Mouse (Mus musculus): Measurements from ENCODE around the gene Tmem63a.
"Not testable (repeated sequence)": the region's sequence is repeated elsewhere in the genome, so short reads cannot be mapped to it uniquely, and the experiment has no call there.

The Tmem63a gene

DNA sequence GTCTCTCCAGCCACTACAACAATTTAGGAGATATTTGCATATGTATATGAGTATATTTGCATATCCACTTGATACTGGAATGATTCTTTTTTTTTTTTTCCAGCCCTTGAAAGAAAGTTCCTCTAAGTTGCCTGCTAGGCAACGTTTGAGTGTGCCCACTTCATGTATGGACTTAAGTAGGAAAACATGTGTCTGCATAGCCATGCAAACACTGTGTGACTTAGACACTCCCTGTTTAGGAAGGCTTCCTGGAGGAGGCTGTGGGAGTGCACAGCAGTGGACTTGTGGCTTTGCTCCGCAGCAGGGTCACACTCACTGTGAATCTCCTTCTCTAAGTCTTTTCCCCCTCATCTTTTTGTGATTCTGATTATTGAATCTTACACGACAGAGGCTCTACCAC is 16.7 kb downstream of the Tmem63a start:
- DNase-seq (ENCODE audit: low spot score): no peak

- no peak for DNase-seq (ENCODE audit: low spot score)
Observed at GRCm38 (mm10) chr1:180965786-180966185, 23.6 kb downstream of the Tmem63a start.

- DNase-seq (ENCODE audit: low spot score): peak; percentile 61
Observed at GRCm38 (mm10) chr1:180966542-180966941, 24.4 kb downstream of the Tmem63a start.

DNA sequence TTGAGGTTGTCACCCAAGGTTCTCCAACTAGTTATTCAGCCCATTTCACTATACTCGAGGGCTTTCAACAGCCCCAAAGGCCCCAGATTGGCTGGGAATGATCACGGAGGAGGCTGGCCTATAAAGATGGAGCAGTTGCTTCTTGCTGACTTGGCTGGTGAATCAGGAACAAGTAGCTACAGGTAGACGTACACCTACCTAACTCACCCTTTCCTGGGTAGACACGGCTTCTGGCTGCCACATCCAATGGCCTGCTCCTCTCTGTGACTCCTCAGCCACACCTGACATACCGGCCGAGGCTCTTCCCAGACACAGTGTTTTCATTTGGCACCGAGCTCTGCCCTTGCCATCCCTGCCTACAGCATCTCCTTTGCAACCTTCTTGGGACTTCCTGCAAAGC is 25.1 kb downstream of the Tmem63a start:
- no peak for DNase-seq (ENCODE audit: low spot score)

GRCm38 (mm10) chr1:180972941-180973340 is 30.8 kb downstream of the Tmem63a start:
- no peak for DNase-seq (ENCODE audit: low spot score)

- peak; percentile 59 for DNase-seq (ENCODE audit: low spot score)
Observed at GRCm38 (mm10) chr1:180974126-180974746, 32.1 kb downstream of the Tmem63a start.

DNA sequence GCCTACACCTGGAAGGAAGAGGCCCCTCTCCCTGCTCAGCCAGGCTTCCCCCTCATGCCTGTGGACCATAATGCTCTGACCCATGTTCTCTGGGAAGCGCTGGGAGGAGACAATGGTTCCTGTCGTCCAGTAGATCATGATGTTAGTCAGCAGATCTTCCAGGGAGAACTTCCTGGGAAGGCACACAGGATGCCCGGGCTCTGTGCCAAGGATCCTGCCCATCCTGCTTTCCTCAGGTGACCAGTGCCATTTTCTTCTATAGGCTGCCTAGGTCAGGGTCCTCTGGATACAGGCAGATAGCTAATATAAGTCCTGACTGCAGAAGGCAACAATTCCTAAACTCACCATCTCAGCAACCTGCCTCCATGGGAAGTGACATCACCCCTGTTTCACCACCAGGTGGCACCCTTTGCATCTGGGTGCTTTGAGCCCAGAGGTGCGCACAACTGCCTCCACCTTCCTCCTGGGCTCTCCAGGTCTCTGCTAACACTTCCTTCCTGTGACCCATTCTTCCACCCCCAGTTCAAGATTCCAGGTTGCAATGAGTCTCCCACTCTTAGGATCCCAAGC is 34.1 kb downstream of the Tmem63a start:
- peak; percentile 48 for DNase-seq (ENCODE audit: low spot score)

- no peak for DNase-seq (ENCODE audit: low spot score)
Observed at GRCm38 (mm10) chr1:180979484-180980251, 37.5 kb downstream of the Tmem63a start.

DNA sequence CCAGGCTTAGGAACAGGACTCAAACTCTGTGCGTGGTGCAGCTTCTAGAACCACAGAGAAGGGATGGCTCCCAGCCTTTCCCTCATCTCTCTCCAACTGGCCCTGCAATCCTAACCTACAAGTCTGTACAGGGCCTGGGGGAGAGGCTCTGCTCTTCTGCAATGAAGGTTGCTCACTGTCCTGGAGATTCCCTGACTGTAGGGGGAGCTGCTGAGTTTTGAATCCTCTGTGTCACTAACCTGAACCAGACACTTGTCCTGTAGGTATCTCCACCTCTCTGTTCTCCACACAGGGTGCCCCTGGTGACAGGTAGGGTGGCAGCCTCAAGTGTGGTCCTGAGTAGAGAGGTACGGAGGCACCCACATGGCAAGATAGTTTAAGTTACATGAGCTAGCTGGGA is 38.3 kb downstream of the Tmem63a start:
- DNase-seq (ENCODE audit: low spot score): no peak

DNA sequence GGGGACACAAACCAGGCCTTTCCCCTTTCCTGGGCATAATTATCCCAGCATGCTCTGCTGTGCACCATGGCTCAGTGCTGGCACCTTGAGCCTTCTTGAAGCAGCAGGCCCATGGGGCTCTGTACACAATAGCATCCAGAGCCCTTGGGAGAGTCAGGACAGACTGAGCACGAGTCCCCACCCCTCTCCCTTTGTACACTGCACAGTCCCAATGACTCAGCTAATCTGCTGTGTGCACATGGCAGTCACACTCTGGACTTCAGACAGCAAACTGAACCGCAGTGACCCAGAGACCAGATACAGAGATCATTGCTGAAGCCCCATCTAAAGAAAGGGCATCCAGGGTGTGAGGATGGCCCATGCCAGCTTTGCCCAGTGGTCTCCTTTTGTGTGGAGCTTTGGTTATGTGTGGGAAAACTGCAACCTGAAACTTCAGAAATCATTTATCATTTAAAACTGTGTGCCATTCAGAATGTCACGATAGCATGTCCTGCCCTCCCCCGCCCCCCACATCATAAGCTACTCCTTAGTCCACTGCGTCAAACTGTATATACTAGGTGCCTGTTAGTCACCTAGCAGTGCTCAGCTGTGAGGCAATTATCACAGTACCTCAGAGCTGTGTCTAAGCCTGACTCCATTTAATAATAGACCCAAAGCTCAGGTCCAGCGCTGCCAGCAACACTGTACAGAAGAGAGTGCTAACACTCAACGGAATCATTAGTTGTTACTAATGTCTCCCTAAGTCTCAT is 39.3 kb downstream of the Tmem63a start:
- DNase-seq (ENCODE audit: low spot score): not testable (repeated sequence)

GRCm38 (mm10) chr1:180986701-180987100 is 44.6 kb downstream of the Tmem63a start:
- DNase-seq (ENCODE audit: low spot score): no peak

- peak; percentile 73 for DNase-seq (ENCODE audit: low spot score)
Observed at GRCm38 (mm10) chr1:180987759-180988158, 45.6 kb downstream of the Tmem63a start.

- no peak for DNase-seq (ENCODE audit: low spot score)
Observed at GRCm38 (mm10) chr1:180990671-180991070, 48.5 kb downstream of the Tmem63a start.

DNA sequence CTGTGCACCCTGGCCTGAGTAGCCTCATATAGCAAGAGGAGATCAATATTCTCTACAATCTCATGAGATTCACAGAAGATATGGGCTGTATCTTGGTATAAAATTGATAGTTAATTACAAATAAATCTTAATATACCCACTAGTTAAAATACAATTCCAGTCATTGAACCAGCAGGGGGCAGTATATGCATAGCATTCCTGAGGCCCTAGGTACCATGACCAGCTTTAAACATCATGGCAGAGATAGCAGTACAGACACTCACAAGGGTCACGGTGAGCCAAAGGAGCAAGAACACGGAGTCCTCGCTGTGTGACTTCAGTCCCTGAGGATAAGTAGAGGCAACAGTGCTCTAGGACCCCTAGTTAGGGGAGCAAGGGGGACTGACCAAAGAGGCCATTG is 50.0 kb downstream of the Tmem63a start:
- DNase-seq (ENCODE audit: low spot score): peak; percentile 69

GRCm38 (mm10) chr1:181000501-181001092 is 58.5 kb downstream of the Tmem63a start:
- no peak for DNase-seq (ENCODE audit: low spot score)

- no peak for DNase-seq (ENCODE audit: low spot score)
Observed at GRCm38 (mm10) chr1:181001217-181001616, 59.1 kb downstream of the Tmem63a start.

DNA sequence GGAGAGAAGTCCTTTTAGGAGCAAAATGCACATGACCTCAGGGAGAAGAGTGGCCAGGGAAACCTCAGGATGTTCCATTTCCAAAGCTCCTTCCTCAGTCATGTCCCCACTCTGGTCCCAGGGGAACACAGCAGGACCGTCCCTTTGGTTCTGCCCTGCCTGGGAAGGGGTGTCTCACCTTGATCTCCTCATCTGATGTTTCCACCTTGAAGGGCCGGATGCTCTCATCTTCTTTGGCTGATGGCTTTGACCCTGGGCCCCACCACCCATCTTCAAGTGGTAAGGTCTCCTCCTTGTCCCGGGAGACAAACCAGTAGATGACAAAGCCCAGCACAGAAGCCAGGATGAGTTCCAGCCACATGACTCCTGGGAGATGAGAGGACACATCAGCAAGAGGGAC is 59.5 kb downstream of the Tmem63a start:
- DNase-seq (ENCODE audit: low spot score): no peak

DNA sequence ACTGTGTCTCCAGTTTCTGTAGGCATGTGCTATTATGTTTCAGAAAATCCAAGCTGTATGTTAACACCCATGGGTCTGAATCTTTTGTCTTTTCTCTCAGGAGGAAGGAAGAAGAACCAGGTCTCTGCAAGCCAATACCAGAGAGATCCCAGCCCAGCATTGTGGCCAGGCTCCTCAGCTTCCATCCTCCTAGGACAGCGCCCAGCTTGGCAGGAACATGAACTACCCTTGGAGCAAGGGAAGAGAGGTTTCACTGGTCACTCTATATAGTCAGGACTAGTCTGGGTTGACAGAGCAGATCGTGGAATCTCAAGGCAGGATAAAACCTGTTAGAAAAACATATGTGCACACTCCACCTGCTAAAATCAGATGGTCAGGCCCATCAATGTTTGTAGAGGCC is 61.6 kb downstream of the Tmem63a start:
- DNase-seq (ENCODE audit: low spot score): no peak

DNA sequence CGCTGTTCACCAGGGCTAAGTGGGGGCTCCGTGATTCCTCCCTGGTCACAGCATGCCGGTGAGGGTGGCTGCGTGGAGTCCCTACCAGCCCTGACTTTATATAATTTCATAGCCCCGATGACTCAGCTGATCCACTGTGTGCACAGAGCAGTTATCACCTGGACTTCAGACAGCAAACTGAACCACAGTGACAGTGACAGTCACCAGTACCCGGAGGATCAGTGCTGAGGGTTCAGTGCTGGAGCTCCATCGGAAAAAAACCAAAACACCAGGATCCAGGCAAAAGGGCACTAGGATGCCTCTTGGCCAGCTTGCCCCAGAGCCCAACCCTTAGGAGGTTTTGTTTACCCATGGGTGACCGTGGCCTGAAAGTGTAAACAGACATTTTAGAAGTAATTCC is 63.2 kb downstream of the Tmem63a start:
- no peak for DNase-seq (ENCODE audit: low spot score)

DNA sequence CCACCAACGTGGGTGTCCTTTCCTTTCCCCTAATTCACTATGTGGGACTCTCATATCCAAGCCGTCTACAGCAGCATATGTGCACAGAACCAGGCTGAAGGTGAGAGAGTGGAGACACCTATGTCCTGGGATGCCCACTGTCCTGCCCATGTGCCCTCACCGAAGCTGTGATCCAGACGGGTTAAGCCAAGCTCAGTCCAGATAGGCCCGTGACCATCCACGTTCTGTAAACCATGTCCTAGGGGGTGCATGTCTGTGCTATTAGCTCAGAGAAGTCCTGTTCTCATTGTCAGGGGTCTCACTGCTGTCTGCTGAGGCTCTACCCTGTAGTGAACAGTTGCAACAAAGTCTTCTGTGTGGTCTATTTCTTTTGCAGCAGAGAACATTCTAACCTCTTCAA is 65.7 kb downstream of the Tmem63a start:
- DNase-seq (ENCODE audit: low spot score): no peak

DNA sequence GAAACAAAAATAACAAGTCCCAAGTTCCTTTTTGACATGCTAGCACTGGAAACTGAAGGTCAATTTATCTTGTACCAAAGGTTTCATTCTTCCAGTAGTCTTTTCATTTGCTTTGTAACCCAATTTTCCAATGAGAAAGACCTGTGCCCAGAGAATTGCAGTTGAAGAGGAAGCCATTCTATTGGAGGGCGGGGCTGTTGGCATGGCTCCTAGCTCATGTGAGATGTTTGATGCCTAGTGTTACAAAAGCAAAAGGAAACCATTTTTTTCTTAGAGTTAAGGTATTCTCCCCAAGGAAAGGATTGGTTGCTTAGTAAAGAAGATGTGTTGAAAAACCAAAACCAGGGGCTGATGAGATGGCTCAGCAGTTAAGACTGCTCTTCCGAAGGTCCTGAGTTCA is 66.1 kb downstream of the Tmem63a start:
- DNase-seq (ENCODE audit: low spot score): peak; percentile 65

- no peak for DNase-seq (ENCODE audit: low spot score)
Observed at GRCm38 (mm10) chr1:181009011-181009590, 67.0 kb downstream of the Tmem63a start.

Measured in lung, postnatal 25 days (tissue).